Mouse (Mus musculus) common myeloid progenitor, adult 5-6 weeks (primary cell): Measurements from ENCODE around the gene Metap2. TPM values are rescaled to one million over a fixed set of nuclear protein-coding genes. Genes with fewer than 3 reads are reported as not detected.

ENCODE experiments used
- ATAC-seq: replicated peaks from 2 replicates; pipeline ENCODE4 v1.8.0; 2016; ENCODE audit warnings: low read depth, mild to moderate bottlenecking, moderate TSS enrichment, inconsistent platforms; ENCODE audit not compliant: poor library complexity, severe bottlenecking
- total RNA-seq: library from RNA; stranded (forward); fragments of 200-1000, 187-1606 nt; gene quantifications from 2 replicates; pipeline ENCODE4 v1.2.3, GENCODE M21; 2017

Gene Metap2
- total RNA-seq, 1 experiment from 2014 or later: 394 TPM

DNA sequence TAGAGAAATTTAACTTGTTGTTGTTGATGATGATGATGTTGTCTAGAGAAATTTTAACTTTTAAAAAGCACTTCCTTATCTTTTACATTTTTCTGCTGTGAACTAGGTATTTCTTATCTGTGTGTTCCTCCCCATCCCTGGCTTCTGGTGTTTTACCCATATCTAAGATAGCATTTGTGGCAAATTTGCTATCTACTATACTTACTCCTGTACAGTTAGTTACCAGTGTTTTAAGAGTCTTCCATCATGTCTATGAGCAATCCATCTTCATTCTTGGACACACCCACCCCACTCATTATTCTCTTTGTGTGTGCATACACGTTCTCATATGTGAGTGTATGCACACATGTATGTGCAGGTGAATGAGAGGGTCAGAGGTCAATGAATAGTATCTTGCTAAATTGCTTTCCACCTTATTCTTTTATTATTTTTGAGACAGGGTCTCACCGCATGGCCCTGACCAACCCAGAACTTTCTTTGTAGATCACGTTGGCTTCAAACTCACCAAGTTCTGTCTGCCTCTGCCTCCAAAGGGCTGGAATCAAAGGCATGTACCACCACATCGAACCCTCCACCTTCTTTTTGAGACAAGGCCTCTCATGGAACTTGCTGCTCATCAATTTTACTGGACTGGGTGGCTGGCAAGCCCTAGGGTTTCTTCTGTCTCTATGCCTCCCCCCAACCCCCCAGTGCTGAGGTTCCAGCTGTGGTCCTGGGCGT lies 15.4 kb upstream of the Metap2 start:
- ATAC-seq: no peak

DNA sequence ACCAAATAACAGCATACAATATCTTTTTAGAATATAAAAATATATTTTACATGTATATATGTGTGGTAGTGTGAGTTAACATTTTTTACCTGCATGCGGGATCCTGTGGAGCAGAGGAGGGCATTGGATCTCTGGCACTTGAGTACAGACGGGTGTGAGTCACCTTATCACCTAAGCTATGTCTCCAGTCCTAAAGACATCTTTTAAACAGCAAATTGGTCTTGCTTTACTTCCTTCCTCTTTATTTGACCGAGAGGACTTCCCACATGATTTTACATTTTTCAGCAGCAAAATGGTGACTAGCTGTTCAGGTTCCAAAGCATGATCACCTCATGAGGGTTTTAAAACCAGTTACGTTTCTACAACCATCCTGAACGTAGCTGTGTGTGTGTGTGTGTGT lies 14.4 kb upstream of the Metap2 start:
- ATAC-seq: peak; percentile 60

DNA sequence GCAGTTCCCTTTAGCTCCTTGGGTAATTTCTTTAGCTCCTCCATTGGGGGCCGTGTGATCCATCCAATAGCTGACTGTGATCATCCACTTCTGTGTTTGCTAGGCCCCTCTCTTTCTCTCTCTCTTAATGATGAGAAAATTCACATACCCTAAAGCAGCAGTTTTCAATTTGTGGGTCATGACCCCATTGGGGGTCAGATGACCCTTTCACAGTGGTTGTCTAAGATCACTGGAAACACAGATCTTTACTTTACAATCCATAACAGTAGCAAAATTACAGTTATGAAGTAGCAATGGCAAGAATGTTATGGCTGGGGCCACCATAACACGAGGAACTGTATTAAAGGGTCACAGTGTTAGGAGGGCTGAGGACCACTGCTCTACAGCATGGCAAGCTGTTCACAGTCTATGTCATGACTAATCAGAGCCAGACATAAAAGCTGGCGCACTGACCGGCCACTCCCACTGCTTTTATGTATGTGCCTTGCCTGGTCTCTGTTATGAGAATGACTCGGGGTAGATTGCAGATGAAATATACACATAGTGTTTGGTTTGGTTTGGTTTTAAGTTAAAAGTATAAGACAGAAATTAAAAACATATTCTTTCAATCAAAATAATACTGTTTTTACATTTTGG lies 13.0 kb upstream of the Metap2 start:
- ATAC-seq: no peak

DNA sequence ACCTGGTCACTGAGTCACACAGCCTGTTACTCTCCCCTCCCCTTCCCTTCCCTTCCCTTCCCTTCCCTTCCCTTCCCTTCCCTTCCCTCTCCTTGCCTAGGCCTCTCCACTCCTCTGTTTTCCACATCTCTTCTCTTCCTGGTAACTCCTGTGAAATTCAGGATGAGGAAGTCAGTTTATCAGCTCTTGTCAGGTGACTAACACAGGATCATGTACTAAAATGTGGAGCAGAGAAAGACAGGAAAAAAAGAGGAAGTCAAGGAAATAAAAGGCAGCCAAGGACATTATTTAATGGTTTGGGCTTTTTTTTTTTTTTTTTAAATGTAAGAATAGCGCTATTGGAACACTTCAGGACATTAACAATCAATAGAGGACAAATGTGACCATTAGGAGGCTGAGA lies 12.1 kb upstream of the Metap2 start:
- ATAC-seq: 0 out of 2 replicates have a peak, but pooled peaks have one; percentile 11

DNA sequence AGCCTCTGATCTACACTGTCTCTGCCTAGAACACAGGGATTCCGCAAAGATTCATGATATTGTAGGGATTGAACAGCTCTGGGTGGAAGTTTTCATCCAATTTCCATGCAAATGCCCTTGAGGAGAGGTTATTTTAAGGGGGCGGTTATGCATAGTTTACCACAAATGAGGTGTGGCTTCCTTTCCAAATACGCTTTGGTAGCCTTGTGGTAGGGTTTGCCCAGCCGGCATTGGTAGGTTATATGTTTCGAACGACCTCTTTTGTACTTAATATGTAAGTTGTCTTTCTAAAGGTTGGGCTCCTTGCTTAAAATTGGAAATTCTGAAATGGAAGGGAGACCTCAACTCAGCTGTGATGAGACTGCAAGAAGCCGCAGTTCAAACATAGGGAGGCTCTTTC lies 11.6 kb upstream of the Metap2 start:
- ATAC-seq: peak; percentile 59

DNA sequence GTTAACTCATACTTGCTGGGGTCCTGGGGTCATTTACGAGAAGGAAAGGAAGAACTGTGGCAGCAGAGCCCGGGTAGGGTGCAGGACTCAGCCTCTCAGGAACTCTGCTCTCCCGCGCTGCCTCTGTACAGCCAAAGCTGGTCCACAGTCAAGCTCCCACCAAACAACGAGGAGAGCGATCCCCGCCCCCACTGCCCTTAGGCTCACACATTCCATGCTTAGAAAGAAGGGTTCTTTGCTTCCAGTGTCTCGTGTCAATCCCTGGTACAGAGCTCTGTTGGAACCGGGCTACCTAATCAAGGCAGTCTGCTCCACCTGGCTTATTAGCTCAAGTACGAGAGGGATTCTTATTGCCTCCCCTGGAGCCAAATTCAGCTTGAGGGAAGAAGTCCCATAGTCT lies 10.5 kb upstream of the Metap2 start:
- no peak for ATAC-seq

DNA sequence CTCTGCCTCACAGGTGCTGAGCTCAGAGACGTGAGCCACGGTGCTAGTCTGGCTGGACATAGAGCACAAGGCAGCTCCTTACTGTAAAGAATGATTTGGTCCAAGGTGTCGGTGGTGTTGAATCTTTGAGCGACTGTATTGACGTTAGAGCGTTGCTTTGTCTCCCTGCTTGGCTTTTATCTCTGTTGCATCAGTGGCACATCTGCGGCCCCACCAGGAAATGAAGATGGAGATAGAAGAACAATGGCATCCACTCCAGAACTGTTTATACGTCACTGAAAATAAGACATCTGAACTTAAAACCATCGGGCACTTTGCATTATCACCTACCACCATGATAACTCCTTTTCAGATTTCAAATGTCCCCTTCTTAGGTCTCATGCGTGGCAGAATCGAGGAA lies 3.0 kb upstream of the Metap2 start:
- ATAC-seq: no peak

DNA sequence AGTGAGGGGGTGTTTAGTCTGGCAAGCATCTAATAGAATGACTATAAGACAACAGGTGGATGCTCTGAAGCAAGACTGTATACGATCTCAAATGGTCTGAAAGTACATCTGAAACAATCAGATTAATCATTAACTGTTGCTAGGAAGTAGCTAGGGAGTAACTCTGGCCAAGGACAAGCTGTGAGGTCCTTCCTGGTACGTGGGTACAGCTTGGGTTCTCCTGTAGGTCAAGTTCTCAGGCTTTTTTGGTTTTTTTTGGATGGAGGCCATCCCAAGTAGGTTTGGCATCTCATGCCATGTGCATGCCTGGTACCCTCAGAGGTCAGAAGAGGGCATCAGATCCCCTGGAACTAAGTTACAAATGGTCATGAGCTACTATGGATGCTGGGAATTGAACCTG lies 2.4 kb upstream of the Metap2 start:
- no peak for ATAC-seq

DNA sequence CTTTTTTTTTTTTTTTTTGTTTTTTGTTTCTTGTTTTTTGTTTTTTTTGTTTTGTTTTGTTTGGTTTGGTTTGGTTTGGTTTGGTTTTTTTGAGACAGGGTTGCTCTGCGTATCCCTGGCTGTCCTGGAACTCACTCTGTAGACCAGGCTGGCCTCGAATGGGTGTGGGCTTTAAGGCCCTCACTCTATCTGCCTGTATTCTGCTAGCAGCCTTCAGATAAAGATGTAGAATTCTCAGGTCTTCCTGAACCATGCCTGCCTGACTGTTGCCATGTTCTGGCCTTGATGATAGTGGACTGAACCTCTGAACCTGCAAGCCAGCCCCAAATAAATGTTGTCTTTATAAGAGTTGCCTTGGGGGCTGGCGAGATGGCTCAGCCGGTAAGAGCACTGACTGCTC lies 4.3 kb downstream of the Metap2 start:
- no peak for ATAC-seq

DNA sequence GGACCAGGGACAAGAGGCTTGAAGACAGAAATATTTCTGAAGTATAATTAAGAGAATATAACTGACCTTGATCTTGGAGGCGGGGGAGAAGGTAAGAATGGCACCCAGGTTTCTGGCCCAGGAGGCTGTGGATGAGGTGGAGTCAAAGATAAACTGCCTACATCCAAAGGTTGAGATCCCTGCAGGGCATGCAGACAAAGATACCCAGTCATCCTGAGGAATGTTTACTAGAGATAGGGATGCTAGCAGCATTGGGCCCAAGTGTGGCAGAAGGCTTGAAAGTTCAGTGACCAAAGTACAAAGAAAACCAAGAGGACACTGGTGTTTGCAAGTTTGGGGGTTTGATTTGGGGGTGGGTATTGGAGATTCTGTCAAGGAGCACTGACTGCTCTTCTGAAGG lies 5.9 kb downstream of the Metap2 start:
- ATAC-seq: no peak

DNA sequence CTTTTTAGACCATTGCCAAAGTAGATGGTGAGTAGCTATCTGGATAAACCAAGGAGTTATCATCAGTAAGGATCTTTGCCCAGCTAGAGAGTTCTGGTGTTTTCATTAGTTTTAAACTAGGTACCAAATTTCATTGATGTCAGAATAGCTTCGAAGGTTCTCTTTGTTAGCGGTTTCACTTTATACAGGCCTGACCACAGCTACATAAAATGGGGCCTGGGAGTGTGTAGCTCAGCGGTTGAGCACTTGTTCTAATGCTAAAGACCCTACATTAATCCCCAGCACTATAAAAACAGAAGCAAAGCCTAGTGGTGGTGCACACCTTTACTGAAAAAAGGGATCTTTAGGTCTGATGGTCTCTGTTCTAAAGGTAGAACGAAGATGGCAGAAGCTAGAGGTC lies 6.3 kb downstream of the Metap2 start:
- no peak for ATAC-seq

DNA sequence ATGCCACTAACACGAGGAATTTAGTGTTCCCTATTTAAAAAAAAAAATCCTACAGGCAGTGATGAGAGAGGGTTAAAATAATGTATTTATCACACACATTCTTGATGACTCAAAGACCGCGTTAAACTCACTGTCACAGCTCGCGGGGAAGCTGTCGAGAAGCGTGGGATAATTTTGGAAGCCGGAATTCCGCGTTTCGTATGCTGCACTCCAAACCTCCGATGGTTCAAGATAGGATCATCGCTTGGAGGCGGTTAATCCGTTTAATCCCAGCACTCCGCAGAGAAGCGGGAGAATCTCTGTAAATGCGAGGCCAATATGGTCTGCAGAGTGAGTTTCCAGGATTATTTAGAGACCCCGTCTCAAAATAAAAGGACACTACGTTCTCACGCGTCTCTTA lies 6.9 kb downstream of the Metap2 start:
- peak; percentile 20 for ATAC-seq

DNA sequence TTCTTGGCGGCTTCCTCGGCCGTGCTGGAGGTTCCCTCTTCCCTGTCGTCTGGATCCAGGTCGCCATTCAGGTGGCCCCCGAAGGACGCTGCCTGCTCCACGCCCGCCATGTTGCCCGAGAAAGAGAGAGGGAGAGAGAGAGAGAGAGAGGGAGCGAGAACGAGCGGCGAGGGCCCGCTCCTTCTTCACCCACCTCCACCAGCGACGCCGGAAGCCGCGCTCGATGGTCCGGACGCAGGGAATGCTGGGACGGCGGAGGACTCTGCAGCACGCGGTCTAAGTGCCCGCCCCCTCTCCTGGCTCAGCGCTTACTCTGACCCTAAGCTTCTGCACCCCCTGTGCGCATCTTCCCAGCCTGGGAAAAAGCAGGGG lies 7.3 kb downstream of the Metap2 start:
- ATAC-seq: peak; percentile 90

DNA sequence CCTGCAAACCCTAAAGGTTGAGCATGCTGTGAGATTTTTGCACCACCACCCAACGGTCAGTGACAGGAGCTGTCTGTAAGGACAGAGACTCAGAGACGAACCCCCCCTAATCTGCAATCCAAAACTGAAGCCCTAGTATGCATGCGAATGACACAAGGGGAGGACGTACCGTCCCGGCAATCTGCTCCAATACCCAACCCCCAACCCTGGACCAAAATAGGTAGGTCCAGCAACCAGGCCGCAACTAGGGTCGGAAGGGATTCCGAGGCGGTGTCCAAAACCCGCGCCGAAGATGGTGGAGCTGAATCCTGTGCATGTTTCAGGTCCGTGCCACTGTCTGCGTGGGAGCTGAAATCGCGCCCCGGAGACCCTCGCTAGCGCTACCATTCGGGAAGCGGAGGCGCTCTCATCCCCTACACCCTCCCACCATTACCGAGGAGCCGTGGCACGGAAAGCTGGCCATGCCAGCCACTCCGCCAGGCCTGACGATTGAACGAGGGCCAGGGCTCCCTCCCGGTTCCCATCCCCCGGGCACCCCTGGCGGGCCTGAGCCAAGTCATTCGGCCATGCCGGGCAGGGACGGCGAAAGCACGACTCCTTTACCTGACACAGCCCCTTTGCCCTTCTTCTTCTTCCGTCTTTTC lies 7.8 kb downstream of the Metap2 start:
- peak; percentile 24 for ATAC-seq

DNA sequence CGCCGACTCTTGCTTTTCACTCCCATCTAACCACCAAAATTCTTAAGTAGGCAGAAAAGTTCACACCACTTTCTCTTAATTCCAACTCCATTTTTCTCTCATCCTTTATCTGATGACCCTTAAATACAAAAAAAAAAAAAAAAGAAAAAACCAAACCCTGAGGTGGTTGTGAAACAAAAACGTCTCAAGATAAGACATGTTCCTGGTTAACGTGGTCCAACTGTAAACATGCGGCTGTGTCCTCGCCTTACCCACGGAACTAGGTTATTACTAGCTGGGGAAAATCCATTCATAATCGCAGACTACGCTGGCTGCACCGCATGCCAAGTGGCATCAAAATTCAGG lies 8.3 kb downstream of the Metap2 start:
- ATAC-seq: 0 out of 2 replicates have a peak, but pooled peaks have one; percentile 15

DNA sequence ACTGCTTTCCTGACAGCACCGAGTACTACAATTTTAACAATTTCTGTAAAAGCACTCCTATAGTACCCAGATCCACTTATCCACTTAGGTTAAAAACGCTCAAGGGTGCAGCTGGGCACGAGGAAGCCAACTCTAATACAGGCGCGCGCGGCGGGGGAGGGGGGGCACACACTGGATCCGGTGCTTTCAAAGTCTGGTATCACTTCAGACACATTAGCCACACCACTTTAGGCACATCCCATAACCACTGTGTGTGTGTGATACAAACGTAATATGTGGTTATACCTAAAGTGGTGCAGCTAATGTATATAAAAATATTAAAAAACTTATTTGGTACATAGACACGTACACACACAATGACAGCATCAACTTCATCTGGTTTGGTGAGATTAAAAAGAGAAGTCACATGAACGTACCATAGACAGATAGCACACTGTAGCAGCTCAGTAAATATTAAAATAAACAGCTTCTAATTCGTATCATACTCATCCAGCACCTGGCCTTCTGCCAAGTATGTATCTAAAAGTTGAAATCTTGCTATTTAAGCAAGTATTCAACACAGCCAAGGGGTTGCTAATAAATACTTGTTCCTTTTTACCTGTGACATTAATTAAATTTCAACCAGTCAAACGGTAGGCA lies 10.9 kb downstream of the Metap2 start:
- peak; percentile 20; the same call in 1 of the 2 replicates for ATAC-seq

DNA sequence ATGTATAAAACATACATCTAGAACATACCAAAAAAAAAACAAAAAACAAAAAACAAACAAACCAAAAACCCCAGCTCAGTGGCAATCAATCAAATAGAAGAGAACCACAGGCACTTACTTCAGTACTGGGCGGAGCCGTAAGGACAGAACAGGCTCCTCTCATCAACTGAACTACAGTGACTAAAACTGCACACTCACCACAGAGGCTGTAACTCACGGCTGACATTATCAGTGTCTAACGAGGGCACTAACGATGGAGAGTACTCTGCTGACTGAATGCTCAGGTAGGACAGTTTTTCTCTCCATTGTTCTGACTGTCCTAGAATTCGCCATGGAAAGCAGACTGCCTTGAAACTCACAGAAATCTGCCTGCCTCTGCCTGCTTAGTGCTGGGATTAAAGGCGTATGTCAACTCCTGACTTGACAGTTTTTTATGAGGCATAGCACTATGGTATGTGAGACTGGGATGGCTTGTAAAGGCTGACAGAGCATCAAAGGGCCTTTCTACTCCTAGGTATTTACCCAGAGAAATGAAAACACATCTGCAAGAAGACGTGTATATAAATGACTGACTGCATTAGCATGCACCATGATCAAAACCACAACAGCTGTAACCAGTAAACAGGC lies 14.0 kb downstream of the Metap2 start:
- peak; percentile 80 for ATAC-seq

DNA sequence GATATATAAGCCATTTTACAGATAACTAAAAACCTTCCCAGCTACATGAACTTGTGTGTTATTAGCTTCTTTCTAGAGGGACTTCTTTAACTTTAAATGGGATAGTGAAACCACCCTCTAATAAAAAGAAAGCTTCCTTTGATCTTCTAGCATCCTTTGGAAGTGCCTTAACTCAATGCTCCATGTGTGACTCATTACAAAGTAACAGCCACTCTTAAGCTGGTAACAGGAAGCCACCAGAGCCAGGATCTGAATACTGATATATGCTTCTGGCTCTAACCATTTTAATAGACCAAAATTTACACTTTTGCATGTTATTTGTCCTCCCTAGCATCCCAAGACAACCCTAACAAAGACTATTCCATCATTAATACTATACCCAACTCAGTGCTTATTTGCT lies 15.0 kb downstream of the Metap2 start:
- no peak for ATAC-seq

DNA sequence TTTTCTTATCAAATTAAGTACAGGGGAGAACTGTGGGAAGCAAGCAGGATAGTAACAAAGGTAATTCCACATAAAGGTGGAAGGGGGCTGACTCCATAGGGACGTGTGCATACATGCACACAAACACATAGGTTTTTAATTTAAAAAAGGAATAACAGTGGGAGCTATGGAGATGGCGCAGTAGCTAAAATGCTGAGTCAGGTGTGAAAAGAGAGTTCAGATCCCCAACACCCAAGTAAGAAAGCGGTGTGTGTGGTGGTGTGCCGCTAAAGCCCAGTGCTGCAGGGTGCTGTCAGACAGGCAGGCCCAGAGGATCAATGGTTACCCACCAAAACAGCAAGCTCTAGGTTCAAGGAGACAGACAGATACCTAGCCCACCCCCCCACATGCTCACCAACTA lies 18.2 kb downstream of the Metap2 start:
- no peak for ATAC-seq

DNA sequence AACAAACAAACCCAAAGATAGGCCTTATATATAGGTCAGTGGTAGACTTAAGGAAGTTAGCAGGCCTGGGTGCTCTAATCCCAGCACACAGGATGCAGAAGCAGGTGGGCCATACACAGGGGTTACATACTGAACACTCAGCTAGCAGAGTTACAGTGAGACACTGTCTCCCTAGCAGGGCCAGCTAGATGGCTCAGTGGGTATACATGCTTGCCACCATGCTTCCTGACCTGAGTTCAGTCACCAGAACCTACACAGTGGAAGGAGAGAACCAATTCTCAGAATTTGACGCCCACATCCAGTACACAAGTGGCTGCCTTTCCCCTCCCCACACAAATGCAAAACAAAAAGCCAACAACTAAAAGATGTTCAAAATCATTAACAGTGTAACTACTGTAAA lies 20.1 kb downstream of the Metap2 start:
- no peak for ATAC-seq

DNA sequence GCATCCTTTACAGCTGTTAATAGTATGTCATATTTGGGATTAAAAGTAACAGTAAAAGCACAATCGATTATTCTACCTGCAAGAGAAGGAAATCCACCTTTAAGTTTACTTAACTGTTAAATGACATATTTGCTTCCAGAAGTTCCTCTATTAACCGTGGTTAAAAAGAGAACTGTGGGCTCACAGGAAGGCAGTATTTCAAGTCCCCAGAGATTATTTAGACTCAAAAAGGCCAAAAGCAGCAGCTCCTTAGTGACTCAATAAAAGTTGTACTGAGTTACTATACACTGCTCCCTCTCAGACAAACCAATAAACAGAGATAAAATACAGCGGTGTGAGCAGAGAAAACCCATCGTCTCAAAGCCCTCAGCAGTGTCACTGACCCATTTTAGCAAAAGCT lies 28.0 kb downstream of the Metap2 start:
- ATAC-seq: no peak
